Mouse (Mus musculus) erythroblast, embryonic 14.5 days (primary cell): ENCODE results near the gene Klrg1.

Source experiments
- GATA1 ChIP-seq: IDR thresholded peaks from 2 replicates; pipeline ENCODE4 v1.6.1; 2012; ENCODE audit warnings: low read length, inconsistent platforms, mixed read lengths
- TAL1 ChIP-seq: IDR thresholded peaks from 3 replicates; pipeline ENCODE4 v1.6.1; 2012; ENCODE audit warnings: low read length, inconsistent platforms, mixed read lengths

GRCm38 (mm10) chr6:122290253-122290652 is 7.6 kb upstream of the Klrg1 start:
- TF ChIP-seq TAL1 = no peak
- no peak for TF ChIP-seq GATA1
